Mouse (Mus musculus): ENCODE data around the gene Btbd17. TPM values are rescaled to one million over a fixed set of nuclear protein-coding genes. Genes with fewer than 3 reads are reported as not detected.

Btbd17 gene
- 10 to 100 TPM; 29.5 to 29.8 TPM for total RNA-seq (2021)
- long read RNA-seq, experiment 1, transcript Btbd17-201 (3 exons, 1,717 nt) = major isoform, 104 of 120 reads
- long read RNA-seq, experiment 1, transcript Btbd17-202 (3 exons, 392 nt) = minor isoform, 5 of 120 reads
- long read RNA-seq, experiment 1, partial matches to known transcripts = 0 of 120 reads
- long read RNA-seq, experiment 1, other reads (novel, unspliced or antisense) = 8 of 120 reads
- long read RNA-seq, experiment 2, transcript Btbd17-202 (3 exons, 392 nt) = minor isoform, 7 of 100 reads
- long read RNA-seq, experiment 2, transcript Btbd17-201 (3 exons, 1,717 nt) = major isoform, 79 of 100 reads
- long read RNA-seq, experiment 2, partial matches to known transcripts = 2 of 100 reads
- long read RNA-seq, experiment 2, other reads (novel, unspliced or antisense) = 7 of 100 reads

DNA sequence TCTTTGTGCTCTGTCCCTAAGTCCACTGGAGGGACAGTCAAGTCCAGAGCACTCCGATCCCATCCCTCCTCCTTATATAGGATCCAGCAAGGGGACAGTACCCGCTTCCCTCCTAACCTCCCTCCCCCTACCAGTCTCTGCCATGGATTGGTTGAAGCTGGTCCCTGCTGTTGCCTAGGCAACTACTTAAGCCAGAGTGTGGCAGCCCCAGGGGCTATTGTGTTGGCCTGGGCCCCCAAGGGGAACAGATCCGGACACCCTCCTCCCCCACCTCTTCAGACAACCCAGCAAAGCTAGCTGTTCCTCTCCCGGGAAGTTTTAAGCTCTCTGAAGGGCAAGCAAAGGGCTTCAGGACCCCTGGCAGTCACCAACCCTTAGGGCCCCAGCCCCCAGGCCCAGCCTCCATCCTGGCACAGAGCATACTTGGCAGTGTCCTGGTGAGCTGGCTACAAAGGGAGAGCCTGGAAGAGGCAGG is at the start of gene Btbd17:
Gene Btbd17 (minus strand): TSS at position 98 of the 475 bp plus-strand sequence.
- intact Hi-C loops (cut with DNase I) = loop anchor here (1.0 to 2.0 kb wide), 2 partner anchors 26 to 123 kb away; no protein-coding TSS in a partner anchor
- Histone ChIP-seq H3K27ac (peak within 1 kb of the TSS; percentile 70), H3K4me3 (peak within 1 kb of the TSS; percentile 33)
- peak; percentile 50 to 52 for DNase-seq (ENCODE audit: extremely low spot score in 1 of 2, low spot score in 2 of 2)
- no peak for TF ChIP-seq CTCF (IDR thresholded peaks at IDR 0.05)

DNA sequence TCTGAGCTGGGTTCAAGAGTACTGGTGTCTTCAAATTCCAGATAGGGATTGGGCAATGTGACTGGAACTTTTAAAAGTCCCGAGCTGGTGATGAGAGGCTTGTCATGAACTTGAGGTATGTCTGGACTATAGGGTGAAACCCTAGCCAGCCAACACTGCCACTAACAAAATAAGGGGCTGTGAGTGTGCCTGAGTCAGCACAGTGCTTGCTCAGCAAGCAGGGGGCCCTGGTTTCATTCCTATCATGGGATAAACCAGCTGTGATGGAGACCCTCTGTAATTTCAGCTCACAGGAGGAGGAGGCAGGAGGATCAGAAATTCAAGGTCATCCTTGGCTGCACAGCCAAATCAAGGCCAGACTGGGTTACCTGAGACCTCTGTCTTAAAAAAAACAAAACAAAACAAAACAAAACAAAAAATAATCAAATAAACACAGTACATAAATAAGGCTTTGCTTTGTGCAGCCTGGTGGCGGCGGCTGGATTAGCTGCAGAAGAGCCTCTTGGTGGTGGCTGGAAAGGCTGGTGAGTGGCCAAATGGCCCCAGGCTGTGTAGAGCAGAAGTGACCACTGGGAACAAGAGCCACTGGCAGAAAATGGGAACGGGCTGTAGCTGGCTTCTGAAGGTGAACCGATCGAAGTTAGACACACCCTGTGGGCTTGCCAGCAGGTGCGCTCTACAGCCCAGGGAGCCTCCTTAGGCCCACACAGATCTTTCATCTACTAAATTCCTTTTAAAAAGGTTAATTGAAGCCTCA is 48.9 kb upstream of the Btbd17 start:
- no peak overlapping the region for H3K4me3 ChIP-seq
- H3K27ac ChIP-seq = no peak overlapping the region
- intact Hi-C loops (cut with DNase I) = no loop called here
- DNase-seq (ENCODE audit: extremely low spot score in 1 of 2, low spot score in 2 of 2) = no peak
- TF ChIP-seq CTCF (IDR thresholded peaks at IDR 0.05) = no peak; the same call in 1 of the 2 replicates

DNA sequence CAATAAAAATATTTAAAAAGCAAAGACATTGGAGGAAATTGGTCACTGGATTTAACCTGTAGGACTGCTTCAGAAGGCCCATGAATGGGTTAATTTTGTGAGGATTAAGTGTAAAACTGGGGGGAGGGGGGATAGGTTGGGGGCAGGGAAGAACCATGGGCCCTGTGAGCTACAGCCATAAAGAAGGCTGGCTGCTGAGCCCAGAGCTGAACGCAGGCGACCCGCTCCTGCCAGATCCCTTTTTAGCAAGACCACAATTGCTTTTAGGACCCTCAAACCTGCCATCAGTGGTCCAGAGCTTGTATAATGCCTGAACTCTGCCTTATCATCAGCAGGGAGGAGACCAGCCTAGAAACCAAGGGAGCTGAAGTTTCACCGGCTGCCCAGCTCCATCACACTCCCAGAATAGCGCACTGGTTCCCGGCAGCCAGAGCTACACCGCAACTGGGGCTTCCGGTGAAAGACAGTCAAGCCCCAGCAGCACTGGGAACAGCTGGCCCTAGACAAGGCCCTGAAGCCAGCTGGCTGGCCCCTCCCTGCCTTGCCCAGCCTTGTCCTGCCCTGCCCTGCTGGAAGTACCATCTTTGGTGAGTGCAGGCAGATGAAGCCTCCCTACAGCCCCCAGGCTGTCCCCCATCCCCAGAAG is 48.2 kb upstream of the Btbd17 start:
- no peak for DNase-seq (ENCODE audit: extremely low spot score in 1 of 2, low spot score in 2 of 2)

DNA sequence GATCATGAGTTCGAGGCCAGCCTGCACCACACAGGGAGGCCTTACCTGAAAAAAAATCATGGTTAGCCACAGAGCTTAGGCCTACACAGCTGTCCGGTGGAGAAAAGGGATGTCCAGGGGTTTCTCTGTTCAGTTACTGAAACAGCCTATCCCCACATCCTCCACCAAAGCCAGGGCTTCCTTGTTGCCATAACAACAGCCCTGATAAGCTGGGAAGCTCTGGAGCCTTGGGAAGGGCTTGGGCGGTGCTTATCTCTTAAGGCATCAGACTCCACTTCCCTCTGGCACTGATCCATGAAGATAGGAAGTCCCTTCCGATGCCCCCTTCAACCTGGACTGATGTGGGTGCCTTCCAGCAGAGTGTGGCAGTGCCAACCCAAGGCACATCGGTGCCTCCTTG is 37.4 kb upstream of the Btbd17 start:
- DNase-seq (ENCODE audit: extremely low spot score in 1 of 2, low spot score in 2 of 2) = no peak
- intact Hi-C loops (cut with DNase I) = no loop called here
- TF ChIP-seq CTCF (IDR thresholded peaks at IDR 0.05) = no peak

More for the DNA sequence above, 48.2 kb upstream of the Btbd17 start:
- TF ChIP-seq CTCF (IDR thresholded peaks at IDR 0.05) = no peak
- Histone ChIP-seq H3K4me3 (no peak overlapping the region), H3K27ac (no peak overlapping the region)
- intact Hi-C loops (cut with DNase I) = no loop called here

DNA sequence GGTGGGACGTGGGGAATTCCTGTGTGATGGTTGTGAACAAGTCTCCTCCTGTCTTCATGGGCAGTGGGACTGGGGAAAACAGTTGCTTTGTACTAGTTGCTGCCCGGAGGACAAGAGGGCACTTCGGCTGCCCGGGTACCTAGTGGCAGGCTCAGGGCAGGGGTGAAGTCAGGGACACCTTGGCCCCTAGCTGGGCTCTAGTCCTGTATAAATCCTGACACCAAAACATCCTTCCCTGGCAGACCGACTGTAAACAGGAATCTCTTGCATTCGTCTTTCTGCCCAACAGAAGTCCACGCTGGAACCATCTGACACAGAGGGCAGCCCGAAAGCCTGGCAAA is 34.7 kb upstream of the Btbd17 start:
- intact Hi-C loops (cut with DNase I) = no loop called here
- TF ChIP-seq CTCF (IDR thresholded peaks at IDR 0.05) = no peak
- Histone ChIP-seq H3K27ac (no peak overlapping the region), H3K4me3 (no peak overlapping the region)
- no peak for DNase-seq (ENCODE audit: extremely low spot score in 1 of 2, low spot score in 2 of 2)

More for the DNA sequence above, 37.4 kb upstream of the Btbd17 start:
- Histone ChIP-seq H3K4me3 (no peak overlapping the region), H3K27ac (no peak overlapping the region)

DNA sequence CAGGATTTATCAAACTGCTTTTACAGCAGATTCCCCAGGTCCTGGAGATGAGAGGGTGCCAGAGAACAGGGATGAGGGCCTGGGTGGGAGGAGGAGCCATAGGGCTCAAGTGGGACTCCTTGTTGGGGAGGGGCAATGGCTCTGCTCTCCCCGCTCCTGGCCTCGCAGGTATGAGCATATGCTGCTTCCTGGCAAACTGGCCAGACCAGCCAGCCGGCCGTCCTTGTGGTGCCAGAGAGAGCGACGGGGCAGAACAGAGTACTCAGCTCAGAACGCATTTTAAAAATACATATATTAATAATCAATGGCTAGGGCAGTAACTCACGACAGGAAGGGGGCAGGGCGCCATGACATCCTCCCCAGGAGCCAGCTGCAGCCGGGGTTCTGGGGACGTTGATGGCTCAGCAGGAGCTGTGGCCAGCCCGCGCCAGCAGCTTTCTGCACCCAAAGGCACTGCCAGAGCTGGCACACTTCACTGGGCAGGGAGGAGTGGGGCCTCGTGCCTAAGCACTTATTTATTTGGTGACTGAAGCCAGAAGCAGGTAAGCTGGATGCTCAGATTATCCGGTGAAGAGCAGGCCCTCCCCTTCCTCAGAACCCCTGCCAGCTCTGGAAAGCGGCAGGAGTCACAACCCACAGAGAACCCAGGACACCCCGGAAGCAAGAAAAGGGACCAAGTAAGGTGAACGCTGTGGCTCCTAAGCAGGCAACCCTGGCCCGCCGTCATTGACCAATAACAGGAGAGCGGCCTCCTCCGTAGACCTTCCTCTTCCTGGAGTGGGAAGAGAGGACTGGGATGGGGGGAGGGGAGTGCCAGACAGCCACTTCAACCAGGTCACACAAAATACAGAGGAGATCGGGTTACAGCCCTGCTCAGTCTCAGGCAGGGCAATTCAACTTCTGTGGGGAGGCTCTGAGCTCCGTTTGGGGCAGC is 34.0 kb upstream of the Btbd17 start:
- TF ChIP-seq CTCF (IDR thresholded peaks at IDR 0.05) = no peak
- intact Hi-C loops (cut with DNase I) = no loop called here
- H3K27ac ChIP-seq = no peak overlapping the region; the same call in 1 of the 2 replicates
- DNase-seq (ENCODE audit: extremely low spot score in 1 of 2, low spot score in 2 of 2) = no peak
- H3K4me3 ChIP-seq = peak overlapping the region; percentile 3; the same call in 1 of the 2 replicates

DNA sequence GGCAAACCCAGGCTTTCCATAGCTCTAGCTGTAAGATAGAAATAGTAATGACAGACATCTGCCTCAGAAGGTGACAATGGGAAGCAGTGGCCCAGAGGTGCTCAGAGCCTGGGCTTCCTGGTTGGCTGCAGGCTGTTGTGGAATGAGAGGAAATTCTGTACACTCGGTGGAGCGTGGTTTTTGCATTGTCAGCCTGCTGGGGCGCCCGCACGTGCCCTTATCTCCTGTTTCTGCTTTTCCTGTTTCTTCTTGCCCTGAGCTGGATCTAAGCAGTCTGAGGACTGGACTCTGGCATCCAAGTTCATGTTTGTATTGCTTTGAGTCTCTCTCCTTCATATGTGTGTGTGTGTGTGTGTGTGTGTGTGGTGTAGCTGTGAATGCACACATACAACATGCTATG is 30.9 kb upstream of the Btbd17 start:
- no peak for TF ChIP-seq CTCF (IDR thresholded peaks at IDR 0.05)
- DNase-seq (ENCODE audit: extremely low spot score in 1 of 2, low spot score in 2 of 2) = no peak
- Histone ChIP-seq H3K4me3 (no peak overlapping the region), H3K27ac (no peak overlapping the region)
- intact Hi-C loops (cut with DNase I) = no loop called here

DNA sequence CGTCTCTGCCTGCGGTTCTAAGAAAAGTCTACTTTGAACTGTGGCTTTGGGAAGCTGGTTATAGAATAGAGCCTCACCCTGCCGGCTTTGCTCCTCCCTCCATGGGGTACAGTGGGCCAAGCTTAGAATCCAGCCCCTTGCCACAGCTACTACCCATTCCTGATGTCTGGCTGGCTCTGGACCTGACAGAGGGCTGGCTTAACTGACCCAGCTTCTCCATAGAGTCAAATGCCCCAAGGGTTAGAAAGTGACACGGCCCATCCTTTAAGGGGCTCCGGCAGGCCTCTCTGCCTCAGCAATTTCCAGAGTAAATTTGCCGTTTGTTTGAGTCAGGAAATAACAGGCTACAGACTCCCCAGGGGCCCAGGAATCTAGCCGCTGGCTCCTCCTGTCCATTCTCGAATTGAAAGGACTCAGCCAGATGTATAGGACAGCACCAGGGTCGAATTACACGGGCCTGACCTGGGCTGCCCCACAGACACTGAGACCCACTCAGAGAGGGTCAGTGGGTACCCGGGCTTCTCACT is 27.5 kb upstream of the Btbd17 start:
- intact Hi-C loops (cut with DNase I) = no loop called here
- no peak for DNase-seq (ENCODE audit: extremely low spot score in 1 of 2, low spot score in 2 of 2)
- TF ChIP-seq CTCF (IDR thresholded peaks at IDR 0.05) = no peak
- Histone ChIP-seq H3K27ac (peak overlapping the region; percentile 77), H3K4me3 (no peak overlapping the region)

DNA sequence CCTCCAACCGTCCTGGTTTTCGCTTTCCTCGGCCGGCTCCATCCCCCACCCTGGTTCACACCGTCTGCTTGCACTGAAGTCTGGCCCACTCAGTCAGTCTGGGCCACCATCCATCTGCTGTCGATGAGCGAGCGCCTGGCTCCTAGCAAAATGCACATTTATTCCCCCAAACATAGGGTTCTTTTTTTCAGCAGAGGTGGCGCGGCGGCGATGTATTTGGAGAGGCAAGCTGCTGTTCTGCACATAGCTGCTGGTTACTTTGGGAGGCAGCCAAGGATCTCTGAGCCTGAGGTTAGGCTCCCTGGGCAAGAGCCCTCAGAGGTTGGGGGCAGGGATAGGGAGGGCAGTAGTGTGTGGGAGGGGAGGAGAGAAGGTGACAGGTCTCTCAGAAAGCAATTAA is 27.0 kb upstream of the Btbd17 start:
- TF ChIP-seq CTCF (IDR thresholded peaks at IDR 0.05) = no peak; the same call in 1 of the 2 replicates
- intact Hi-C loops (cut with DNase I) = loop anchor here (1.0 kb wide), 1 partner anchor 27 kb away; the partner anchor contains the start of gene Btbd17
- peak; percentile 76 to 83 for DNase-seq (ENCODE audit: extremely low spot score in 1 of 2, low spot score in 2 of 2)
- Histone ChIP-seq H3K27ac (peak overlapping the region; percentile 77), H3K4me3 (no peak overlapping the region)

DNA sequence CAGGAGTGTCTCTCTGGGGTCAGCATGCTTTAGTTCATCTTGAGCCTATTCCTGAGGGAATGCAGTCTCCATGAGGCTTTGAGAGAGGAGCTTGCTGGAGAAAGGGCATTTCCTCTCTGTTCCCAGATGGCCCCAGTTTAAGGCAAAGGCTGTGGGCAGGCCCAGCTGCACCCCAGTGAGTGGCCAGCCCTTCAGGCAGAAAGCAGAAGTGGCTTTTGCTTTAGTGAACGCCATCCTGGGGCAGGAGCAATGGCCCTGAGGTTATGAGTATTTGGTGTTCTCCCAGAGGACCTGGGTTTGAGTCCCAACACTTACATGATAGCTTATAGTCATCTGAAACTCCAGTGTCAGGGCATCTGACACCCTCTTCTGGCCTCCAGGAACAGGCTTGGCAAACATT is 25.6 kb upstream of the Btbd17 start:
- no peak for DNase-seq (ENCODE audit: extremely low spot score in 1 of 2, low spot score in 2 of 2)
- no peak for TF ChIP-seq CTCF (IDR thresholded peaks at IDR 0.05)
- Histone ChIP-seq H3K27ac (no peak overlapping the region), H3K4me3 (no peak overlapping the region)
- intact Hi-C loops (cut with DNase I) = no loop called here

DNA sequence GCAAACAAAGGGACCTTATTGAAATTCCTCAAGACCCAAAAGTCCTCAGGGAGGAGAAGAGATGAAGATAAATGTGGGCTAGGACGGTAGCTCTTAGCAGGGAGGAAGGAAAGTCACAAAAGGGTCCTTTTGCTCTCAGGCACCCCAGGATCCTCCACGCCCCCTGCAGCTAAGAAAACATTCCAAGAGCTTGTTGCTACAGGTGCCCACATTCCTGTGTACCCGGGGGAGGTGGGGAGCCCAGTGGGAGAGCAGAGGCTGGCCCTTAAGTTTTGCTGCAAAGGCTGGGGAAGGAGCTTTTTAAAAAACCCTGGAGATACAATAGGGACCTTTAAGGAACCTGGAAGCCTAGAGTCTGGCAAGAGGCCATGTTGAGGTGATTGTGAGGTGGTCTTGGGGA is 24.7 kb upstream of the Btbd17 start:
- Histone ChIP-seq H3K27ac (no peak overlapping the region), H3K4me3 (no peak overlapping the region)
- no peak for TF ChIP-seq CTCF (IDR thresholded peaks at IDR 0.05)
- intact Hi-C loops (cut with DNase I) = no loop called here
- no peak for DNase-seq (ENCODE audit: extremely low spot score in 1 of 2, low spot score in 2 of 2)
